Mouse (Mus musculus) megakaryocyte, embryonic 14.5 days (primary cell): ENCODE results near the gene Rbm20. TPM values are rescaled to one million over a fixed set of nuclear protein-coding genes. Genes with fewer than 3 reads are reported as not detected.

Source experiments
- H3K27me3 ChIP-seq: replicated peaks from 2 replicates; pipeline ENCODE3; 2012; ENCODE audit warnings: inconsistent platforms
- H3K36me3 ChIP-seq: replicated peaks from 2 replicates; pipeline ENCODE3; 2012; ENCODE audit warnings: low read length, inconsistent platforms, mixed read lengths
- H3K4me1 ChIP-seq: 2 replicates; pipeline ENCODE4 v1.6.1; 2012; ENCODE audit warnings: inconsistent platforms
- H3K4me3 ChIP-seq: replicated peaks from 2 replicates; pipeline ENCODE3; 2012; ENCODE audit warnings: moderate library complexity, mild to moderate bottlenecking, inconsistent platforms
- H3K9me3 ChIP-seq: 2 replicates; pipeline ENCODE4 v1.6.1; 2012; ENCODE audit warnings: inconsistent platforms
- FLI1 ChIP-seq: IDR thresholded peaks from 2 replicates; pipeline ENCODE4 v1.6.1; 2012; ENCODE audit warnings: low read length, inconsistent platforms, mixed read lengths
- GATA1 ChIP-seq: IDR thresholded peaks from 3 replicates; pipeline ENCODE4 v1.6.1; 2012; ENCODE audit warnings: mixed read lengths, low read length, inconsistent platforms, borderline replicate concordance
- polyA plus RNA-seq: library from polyadenylated mRNA; stranded (reverse); fragments of >175 nt; gene quantifications from 2 replicates; pipeline ENCODE4 v1.2.3, GENCODE M21; 2012; ENCODE audit warnings: low replicate concordance; ENCODE audit not compliant: insufficient read depth

The Rbm20 gene
- polyA plus RNA-seq, 1 experiment, result not detected

- no peak overlapping the region for H3K4me3 ChIP-seq
- TF ChIP-seq FLI1 (no peak), GATA1 (no peak)
- no peaks in the 10 kb centered on the region for H3K27me3 ChIP-seq
- no peaks in the 10 kb centered on the region for H3K9me3 ChIP-seq
- H3K36me3 ChIP-seq, result no peaks in the 10 kb centered on the region
- H3K4me1 ChIP-seq, result peaks cover 35% of the 10 kb centered on the region
Observed at GRCm38 (mm10) chr19:53868796-53869195, 191.7 kb downstream of the Rbm20 start.

DNA sequence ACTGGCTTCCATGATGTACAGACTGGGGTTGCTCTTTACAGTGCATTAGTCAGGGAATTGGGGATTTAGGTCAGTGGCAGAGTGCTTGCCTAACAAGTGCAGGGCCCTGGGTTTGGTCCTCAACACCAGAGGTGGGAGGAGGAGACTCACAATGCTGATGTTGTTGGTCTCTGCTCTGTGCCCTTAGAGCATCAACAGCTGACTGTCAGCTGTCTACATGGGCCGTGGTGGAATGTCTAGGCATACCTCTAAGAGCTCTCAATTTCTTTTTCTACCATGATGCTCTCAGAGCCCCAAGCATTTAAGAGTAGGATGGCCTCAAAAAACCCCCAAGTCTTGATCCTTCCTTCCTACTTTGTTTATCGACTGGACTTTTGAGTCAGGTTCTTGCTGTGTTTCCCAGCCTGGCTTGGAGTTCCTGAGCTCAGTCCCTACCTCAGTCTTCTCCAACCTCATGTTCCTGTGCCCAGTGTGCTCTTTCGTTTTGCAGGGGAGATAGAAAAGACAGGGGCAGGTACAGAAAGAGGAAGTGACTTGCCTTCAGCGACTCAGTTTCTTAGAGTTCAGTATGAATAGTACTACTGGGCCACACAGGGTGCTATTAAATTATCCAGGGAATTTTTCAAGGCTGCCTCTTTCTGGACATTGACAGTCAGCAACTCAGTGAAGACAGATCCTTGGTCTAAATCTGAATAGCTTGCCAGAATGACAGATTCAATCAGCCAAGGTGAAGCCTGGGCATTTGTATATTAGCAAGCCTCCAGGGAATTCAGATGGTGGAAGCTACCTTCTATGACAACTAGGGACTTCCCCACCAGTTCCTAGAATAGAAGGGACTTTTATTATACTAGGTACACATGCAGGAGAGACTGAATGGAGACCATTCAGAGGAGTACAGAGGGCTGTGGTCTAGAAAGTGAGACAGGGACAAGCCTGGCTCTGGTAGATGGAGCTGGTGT, 192.6 kb downstream of the Rbm20 start:
- Histone ChIP-seq H3K27me3 (no peaks in the 10 kb centered on the region), H3K9me3 (no peaks in the 10 kb centered on the region), H3K4me3 (no peak overlapping the region), H3K4me1 (peaks cover 29% of the 10 kb centered on the region), H3K36me3 (no peaks in the 10 kb centered on the region)
- TF ChIP-seq FLI1, result no peak
- TF ChIP-seq GATA1, result no peak

DNA sequence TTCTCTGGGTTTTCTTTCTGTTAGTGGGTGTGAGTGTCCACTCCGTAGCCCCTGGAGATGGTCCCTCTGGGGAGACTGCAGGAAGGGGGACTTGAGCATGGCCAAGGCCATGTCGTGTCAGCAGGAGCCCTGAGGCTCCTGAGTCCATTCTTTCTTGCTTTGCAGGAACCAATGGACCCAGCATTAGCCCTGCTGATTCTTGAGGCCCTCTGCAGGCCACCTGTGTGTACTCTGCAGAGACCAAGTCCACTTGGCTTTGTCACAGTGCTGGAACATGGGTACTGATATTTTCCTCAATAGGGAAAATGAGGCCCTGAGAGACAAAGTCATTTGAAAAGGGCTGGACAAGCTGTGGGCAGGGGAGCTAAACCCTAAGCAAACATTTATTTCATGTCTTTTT, 193.5 kb downstream of the Rbm20 start:
- Histone ChIP-seq H3K4me1 (peaks cover 27% of the 10 kb centered on the region), H3K36me3 (no peaks in the 10 kb centered on the region), H3K4me3 (no peak overlapping the region), H3K27me3 (no peaks in the 10 kb centered on the region), H3K9me3 (no peaks in the 10 kb centered on the region)
- TF ChIP-seq GATA1, result no peak
- TF ChIP-seq FLI1, result no peak

DNA sequence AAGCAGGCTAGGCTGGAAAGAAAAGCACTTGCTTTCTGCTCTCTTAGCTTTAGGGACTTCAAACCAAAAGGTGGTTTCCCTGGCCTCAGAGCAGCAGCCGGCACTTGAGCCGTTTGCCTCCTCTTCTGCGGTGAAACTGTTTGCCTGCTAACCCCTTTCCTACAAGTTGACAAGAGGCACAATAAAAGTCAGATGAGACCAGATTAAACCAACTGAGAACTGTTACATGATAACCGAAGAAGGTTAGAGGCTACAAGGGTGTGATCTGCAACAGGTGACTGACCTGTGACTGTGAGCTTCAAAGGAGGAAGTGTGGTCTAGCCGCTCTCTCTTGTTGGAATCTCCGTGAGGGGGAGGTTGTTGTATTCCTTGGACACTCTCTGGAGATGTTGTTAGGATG, 194.4 kb downstream of the Rbm20 start:
- Histone ChIP-seq H3K4me3 (no peak overlapping the region), H3K36me3 (no peaks in the 10 kb centered on the region), H3K27me3 (no peaks in the 10 kb centered on the region), H3K9me3 (no peaks in the 10 kb centered on the region), H3K4me1 (peaks cover 22% of the 10 kb centered on the region)
- TF ChIP-seq FLI1, result no peak
- no peak for TF ChIP-seq GATA1

DNA sequence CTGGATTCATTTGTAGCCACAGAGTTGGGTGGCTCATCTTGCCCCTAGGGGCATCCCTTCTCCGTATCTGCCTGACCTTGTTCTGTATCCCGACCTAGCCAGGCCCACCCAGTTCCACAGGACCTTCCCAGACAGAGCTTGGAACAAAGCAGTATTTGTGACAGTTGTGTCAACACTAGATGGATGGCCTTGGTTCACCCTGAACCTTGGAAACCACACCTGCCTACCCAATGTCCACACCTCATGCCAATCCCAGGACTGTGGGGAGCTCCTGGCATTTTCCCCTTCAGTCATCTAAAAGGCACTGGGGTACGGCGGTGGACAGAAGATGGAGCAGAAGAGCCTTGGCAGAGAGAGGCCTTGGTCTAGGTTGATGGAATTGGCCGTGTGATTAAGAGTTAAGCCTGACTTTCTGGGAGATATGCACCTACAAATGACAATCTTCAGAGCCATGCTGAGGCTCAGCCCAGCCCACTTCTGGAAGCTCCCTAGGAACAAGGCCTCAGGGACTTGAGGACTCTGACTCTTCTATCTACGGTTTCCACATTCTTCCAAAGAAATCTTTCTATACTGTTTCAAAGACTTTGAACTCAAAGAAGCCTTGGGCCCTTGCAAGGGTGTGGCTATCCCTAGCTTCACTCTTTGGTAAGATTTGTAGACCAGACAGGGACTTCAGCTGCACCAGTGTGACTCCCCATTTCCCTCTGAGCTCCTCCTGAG, 196.0 kb downstream of the Rbm20 start:
- Histone ChIP-seq H3K27me3 (no peaks in the 10 kb centered on the region), H3K36me3 (no peaks in the 10 kb centered on the region), H3K4me3 (no peak overlapping the region), H3K4me1 (peaks cover 22% of the 10 kb centered on the region), H3K9me3 (no peaks in the 10 kb centered on the region)
- no peak for TF ChIP-seq GATA1
- no peak for TF ChIP-seq FLI1

- H3K4me1 ChIP-seq, result peaks cover 8% of the 10 kb centered on the region
- no peaks in the 10 kb centered on the region for H3K27me3 ChIP-seq
Observed at GRCm38 (mm10) chr19:53875246-53875645, 198.1 kb downstream of the Rbm20 start.

GRCm38 (mm10) chr19:53877779-53878178, 200.7 kb downstream of the Rbm20 start:
- Histone ChIP-seq H3K4me3 (no peak overlapping the region), H3K9me3 (peaks cover 10% of the 10 kb centered on the region), H3K27me3 (no peaks in the 10 kb centered on the region), H3K4me1 (peaks cover 6% of the 10 kb centered on the region), H3K36me3 (no peaks in the 10 kb centered on the region)
- TF ChIP-seq FLI1 (no peak), GATA1 (no peak)

More at GRCm38 (mm10) chr19:53875246-53875645, 198.1 kb downstream of the Rbm20 start:
- H3K4me3 ChIP-seq, result no peak overlapping the region
- H3K9me3 ChIP-seq, result peaks cover 3% of the 10 kb centered on the region
- TF ChIP-seq FLI1, result no peak
- TF ChIP-seq GATA1, result no peak
- H3K36me3 ChIP-seq, result no peaks in the 10 kb centered on the region

DNA sequence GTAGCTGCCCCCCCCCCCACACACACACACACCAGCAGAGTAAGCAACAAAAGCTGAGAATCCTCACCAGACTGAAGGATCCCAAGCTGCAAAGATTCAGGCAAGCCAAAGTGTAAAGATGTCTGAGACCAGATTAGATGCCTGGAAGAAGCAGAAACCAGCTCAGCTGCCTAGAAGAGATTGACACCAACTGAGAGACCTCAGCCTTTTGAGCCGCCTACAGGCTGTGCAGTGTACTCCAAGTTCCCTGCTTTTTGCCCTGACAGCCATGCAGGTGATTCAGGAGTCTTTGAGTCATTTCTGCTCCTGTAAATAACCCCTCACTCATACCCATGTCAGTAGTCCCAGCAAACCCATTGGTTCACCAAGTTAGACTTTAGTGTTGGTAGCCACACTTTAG, 203.4 kb downstream of the Rbm20 start:
- Histone ChIP-seq H3K36me3 (no peaks in the 10 kb centered on the region), H3K4me3 (no peak overlapping the region), H3K27me3 (no peaks in the 10 kb centered on the region), H3K4me1 (peaks cover 6% of the 10 kb centered on the region), H3K9me3 (peaks cover 10% of the 10 kb centered on the region)
- no peak for TF ChIP-seq FLI1
- no peak for TF ChIP-seq GATA1

DNA sequence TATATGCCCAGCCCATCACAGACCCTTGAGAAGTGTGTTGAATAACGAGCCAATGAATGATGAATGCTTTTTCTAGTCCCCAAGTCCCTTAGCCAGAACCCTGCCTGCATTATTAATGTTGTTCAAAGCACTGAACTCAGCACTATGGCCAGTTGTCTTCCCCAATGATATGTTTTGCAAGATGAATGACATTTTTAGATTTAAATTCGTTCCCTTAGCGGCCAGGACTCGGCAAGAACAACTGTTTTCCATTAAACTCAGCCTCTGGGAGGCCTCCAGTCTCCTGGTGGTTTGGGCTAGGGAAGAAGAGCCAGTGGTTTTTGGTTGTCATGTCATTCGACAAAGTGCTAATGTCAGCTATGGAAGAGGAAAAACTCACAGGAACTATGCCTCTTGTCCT, 204.7 kb downstream of the Rbm20 start:
- H3K27me3 ChIP-seq, result no peaks in the 10 kb centered on the region
- TF ChIP-seq GATA1 (no peak), FLI1 (no peak)
- peaks cover 10% of the 10 kb centered on the region for H3K4me1 ChIP-seq
- peaks cover 10% of the 10 kb centered on the region for H3K9me3 ChIP-seq
- H3K4me3 ChIP-seq, result no peak overlapping the region
- H3K36me3 ChIP-seq, result no peaks in the 10 kb centered on the region

GRCm38 (mm10) chr19:53885450-53885849, 208.3 kb downstream of the Rbm20 start:
- peaks cover 46% of the 10 kb centered on the region for H3K4me1 ChIP-seq
- no peak for TF ChIP-seq FLI1
- no peak for TF ChIP-seq GATA1
- no peaks in the 10 kb centered on the region for H3K27me3 ChIP-seq
- peaks cover 5% of the 10 kb centered on the region for H3K9me3 ChIP-seq
- H3K36me3 ChIP-seq, result no peaks in the 10 kb centered on the region
- H3K4me3 ChIP-seq, result no peak overlapping the region
